Mouse (Mus musculus): ENCODE measurements around the gene 2510009E07Rik. TPM values are rescaled to one million over a fixed set of nuclear protein-coding genes. Genes with fewer than 3 reads are reported as not detected.
"Not testable (repeated sequence)": the region's sequence is repeated elsewhere in the genome, so short reads cannot be mapped to it uniquely, and the experiment has no call there.

Gene 2510009E07Rik
- polyA plus RNA-seq, 1 experiment from 2014 or later = 22.0 TPM

DNA sequence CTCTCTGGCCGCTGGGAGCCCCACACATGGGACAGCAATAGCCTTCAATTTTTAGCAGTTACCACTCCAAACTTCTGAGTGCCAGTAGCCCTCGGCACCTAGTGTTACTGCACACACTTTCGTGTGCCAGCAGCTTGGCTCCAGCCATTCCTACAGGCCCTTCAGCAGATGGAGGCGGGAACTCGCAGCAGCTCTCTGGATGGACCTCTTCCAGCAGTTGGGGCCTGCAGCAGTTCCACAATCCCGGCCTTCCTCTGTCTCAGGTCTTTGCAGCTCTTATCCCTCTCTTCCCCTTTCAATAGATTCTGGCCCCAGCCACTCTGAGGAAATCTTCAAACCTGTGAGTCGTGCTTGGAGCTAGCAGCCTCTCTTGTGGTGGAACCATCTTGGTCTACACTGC, 17.7 kb downstream of the 2510009E07Rik start:
- 0 out of 2 replicates have a peak, but pooled peaks cover 2% of the 10 kb centered on the region for H3K4me1 ChIP-seq (replicated peaks)
- no peak for ATAC-seq (replicated peaks; ENCODE audit: insufficient number of reproducible peaks, insufficient read depth, low FRiP score, low read depth)
- WGBS = 80% methylated on average over 7 of the region's 7 CpGs
- no peak overlapping the region for H3K4me3 ChIP-seq
- H3K36me3 ChIP-seq = peaks cover 13% of the 10 kb centered on the region
- no peak overlapping the region for H3K27ac ChIP-seq
- no peak overlapping the region for H3K4me2 ChIP-seq
- no peaks in the 10 kb centered on the region for H3K9me3 ChIP-seq (replicated peaks)
- H3K27me3 ChIP-seq = no peaks in the 10 kb centered on the region
- H3K9ac ChIP-seq = no peak overlapping the region

DNA sequence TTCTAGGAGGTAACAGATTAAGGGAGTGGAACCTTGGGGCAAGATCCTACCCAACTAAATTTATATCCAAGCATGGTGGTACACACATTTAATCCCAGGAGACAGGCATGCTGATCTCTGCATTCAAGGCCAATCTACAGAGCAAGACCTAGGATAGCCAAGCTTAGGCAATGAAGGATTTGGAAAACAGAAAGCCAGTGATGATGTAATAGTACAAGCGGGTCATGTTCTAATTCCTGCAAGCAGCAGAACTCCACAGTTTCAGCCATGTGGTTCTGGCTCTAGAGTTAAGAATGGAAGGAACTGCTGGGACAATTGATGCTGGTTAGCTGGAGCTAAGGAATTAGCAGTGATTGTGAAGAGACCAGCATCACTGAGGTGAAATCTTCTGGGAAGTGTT, 20.8 kb downstream of the 2510009E07Rik start:
- H3K4me2 ChIP-seq; H3K4me3 ChIP-seq; H3K9me3 ChIP-seq (replicated peaks); H3K4me1 ChIP-seq (replicated peaks); H3K9ac ChIP-seq; H3K27me3 ChIP-seq; H3K27ac ChIP-seq; ATAC-seq (replicated peaks; ENCODE audit: insufficient number of reproducible peaks, insufficient read depth, low FRiP score, low read depth): not testable (repeated sequence)
- 93% methylated on average over 1 of the region's 1 CpGs for WGBS
- peaks cover 13% of the 10 kb centered on the region for H3K36me3 ChIP-seq

DNA sequence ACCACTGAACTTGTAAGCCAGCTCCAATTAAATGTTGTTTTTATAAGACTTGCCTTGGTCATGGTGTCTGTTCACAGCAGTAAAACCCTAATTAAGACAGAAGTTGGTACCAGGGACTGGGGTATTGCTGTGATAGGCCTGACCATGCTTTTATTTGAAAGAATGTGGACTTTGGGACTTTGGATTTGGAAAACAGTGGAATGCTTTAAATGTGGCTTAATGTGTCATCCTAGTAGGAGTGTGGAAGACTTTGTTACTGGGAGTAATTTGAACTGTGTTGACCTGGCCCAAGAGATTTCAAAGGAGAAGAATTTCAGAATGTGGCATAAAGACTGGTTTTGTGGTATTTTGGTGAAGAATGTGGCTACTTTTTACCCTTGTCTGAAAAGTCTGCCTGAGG, 21.4 kb downstream of the 2510009E07Rik start:
- ATAC-seq (replicated peaks; ENCODE audit: insufficient number of reproducible peaks, insufficient read depth, low FRiP score, low read depth); H3K27ac ChIP-seq; H3K9ac ChIP-seq; H3K4me3 ChIP-seq; H3K4me2 ChIP-seq; H3K9me3 ChIP-seq (replicated peaks); H3K4me1 ChIP-seq (replicated peaks); H3K27me3 ChIP-seq: not testable (repeated sequence)
- peaks cover 13% of the 10 kb centered on the region for H3K36me3 ChIP-seq

DNA sequence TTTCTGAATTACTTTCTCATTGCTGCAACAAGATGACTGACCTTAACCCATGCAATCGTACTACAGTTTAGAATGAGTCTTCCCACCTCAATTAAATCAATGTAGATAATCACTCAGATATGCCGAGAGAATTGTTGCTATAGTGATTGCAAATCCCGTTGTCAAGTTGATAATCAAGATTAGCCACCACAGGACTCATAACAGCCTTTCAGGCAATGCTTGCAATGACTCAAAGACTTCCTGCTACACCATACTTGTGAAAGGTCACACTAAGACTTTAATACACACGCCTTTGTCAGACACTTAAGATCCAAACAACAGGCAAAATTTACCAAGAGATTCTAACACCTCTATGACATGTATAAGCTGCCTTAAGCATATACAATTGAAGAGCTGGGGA, 22.6 kb downstream of the 2510009E07Rik start:
- H3K36me3 ChIP-seq = peaks cover 8% of the 10 kb centered on the region
- 0 out of 2 replicates have a peak, but pooled peaks cover 2% of the 10 kb centered on the region for H3K4me1 ChIP-seq (replicated peaks)
- no peak for ATAC-seq (replicated peaks; ENCODE audit: insufficient number of reproducible peaks, insufficient read depth, low FRiP score, low read depth)
- no peak overlapping the region for H3K27ac ChIP-seq
- H3K9me3 ChIP-seq (replicated peaks) = no peaks in the 10 kb centered on the region
- H3K27me3 ChIP-seq = no peaks in the 10 kb centered on the region
- 75% methylated on average over 4 of the region's 4 CpGs for WGBS
- no peak overlapping the region for H3K9ac ChIP-seq
- no peak overlapping the region for H3K4me2 ChIP-seq
- no peak overlapping the region for H3K4me3 ChIP-seq

DNA sequence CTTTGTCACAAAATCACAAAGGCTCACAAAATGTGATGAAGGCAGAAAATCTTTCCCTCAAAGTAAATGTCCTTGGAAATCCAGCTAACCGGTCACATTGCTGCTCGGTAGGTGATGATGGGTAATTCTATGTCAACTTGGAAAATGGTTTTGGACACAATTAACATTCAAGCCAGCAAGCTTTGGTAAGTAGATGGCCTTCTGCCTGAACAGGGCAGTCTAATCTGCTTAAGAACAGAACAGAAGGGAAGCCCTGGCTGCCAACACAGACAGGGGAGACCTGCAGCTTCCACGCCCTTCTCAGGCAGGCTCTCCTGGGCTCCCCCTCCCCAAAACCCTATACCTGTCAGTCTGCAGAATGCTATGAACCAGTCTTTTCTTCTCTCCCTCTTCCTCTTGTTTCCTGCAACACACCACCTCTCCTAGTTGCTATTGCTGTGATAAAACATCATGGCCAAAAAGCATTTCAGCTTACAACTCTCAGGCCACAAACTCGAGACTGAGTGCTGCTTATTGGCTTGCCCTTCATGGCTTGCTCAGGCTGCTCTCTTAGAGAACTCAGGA, 29.0 kb downstream of the 2510009E07Rik start:
- Histone ChIP-seq H3K9ac (no peak overlapping the region), H3K9me3 (replicated peaks) (no peaks in the 10 kb centered on the region), H3K27ac (no peak overlapping the region), H3K27me3 (0 out of 2 replicates have a peak, but pooled peaks cover 3% of the 10 kb centered on the region), H3K4me2 (no peak overlapping the region), H3K36me3 (no peaks in the 10 kb centered on the region), H3K4me3 (no peak overlapping the region), H3K4me1 (replicated peaks) (peaks cover 5% of the 10 kb centered on the region; the same call in 1 of the 2 replicates)
- WGBS = 35% methylated on average over 4 of the region's 4 CpGs
- no peak for ATAC-seq (replicated peaks; ENCODE audit: insufficient number of reproducible peaks, insufficient read depth, low FRiP score, low read depth)

DNA sequence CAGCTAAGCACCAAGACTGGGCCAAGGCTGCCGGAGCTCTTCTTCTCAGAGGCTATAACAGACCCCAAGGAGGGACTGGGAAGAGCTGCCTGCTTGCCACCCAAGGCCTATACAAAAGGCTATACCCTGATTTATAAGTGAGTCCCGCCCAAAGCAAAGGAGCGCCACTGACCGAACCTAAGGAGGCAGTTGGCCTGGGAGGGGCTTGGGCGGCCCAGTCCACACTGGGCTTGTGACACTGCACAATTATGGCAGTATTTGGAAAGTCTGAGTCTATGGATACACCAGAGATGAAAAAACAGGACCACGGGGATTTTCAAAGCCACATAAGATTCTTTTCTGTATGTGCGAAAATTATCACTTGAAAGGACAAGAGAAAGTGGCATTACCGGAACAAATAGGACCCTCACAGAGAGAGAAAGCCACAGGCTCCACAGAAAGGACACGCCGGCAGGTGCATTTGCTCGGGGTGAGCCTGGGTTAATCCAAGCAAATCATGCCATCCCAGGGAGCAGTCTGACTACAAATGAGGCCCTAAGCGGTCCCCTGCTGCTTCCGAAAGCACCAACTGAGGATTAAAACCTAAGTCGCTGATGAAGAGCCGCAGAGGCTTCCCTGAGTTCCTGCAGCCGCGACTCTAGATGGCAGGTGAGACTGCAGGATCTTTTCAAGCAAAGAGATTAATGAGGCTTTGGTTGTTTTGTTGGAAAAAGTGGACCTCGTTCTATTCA, 29.7 kb downstream of the 2510009E07Rik start:
- no peak for ATAC-seq (replicated peaks; ENCODE audit: insufficient number of reproducible peaks, insufficient read depth, low FRiP score, low read depth)
- no peak overlapping the region for H3K4me2 ChIP-seq
- 49% methylated on average over 18 of the region's 18 CpGs for WGBS

DNA sequence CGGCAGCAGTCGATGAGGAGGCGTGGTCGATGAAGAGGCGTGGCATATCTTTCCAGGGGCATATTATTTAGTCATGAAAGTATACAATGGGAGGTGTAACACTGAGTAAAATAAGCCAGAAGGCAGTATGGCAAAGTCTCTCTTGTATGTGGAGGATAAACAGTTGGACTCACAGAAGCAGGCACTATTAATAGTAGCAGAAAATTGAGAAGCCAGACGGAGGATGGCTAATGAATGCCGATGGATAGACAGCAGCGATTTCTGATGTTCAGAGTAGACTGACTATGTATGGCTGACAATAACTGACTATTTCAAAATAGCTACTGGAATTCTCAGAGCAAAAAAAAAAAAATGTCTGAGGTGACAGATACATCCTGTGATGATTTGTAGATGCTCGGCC, 38.5 kb downstream of the 2510009E07Rik start:
- WGBS = 68% methylated on average over 9 of the region's 9 CpGs
- Histone ChIP-seq H3K4me1 (replicated peaks) (peaks cover 16% of the 10 kb centered on the region), H3K4me3 (no peak overlapping the region), H3K9ac (no peak overlapping the region), H3K36me3 (peaks cover 15% of the 10 kb centered on the region; the same call in 1 of the 2 replicates), H3K27me3 (no peaks in the 10 kb centered on the region), H3K9me3 (replicated peaks) (no peaks in the 10 kb centered on the region), H3K27ac (peak overlapping the region; percentile 40; the same call in 1 of the 2 replicates), H3K4me2 (no peak overlapping the region)
- no peak for ATAC-seq (replicated peaks; ENCODE audit: insufficient number of reproducible peaks, insufficient read depth, low FRiP score, low read depth)

More for the DNA sequence above, 29.7 kb downstream of the 2510009E07Rik start:
- H3K27ac ChIP-seq = no peak overlapping the region
- no peaks in the 10 kb centered on the region for H3K9me3 ChIP-seq (replicated peaks)
- no peaks in the 10 kb centered on the region for H3K36me3 ChIP-seq
- no peak overlapping the region for H3K4me3 ChIP-seq
- H3K4me1 ChIP-seq (replicated peaks) = peaks cover 6% of the 10 kb centered on the region; the same call in 1 of the 2 replicates
- 0 out of 2 replicates have a peak, but pooled peaks cover 3% of the 10 kb centered on the region for H3K27me3 ChIP-seq
- no peak overlapping the region for H3K9ac ChIP-seq

DNA sequence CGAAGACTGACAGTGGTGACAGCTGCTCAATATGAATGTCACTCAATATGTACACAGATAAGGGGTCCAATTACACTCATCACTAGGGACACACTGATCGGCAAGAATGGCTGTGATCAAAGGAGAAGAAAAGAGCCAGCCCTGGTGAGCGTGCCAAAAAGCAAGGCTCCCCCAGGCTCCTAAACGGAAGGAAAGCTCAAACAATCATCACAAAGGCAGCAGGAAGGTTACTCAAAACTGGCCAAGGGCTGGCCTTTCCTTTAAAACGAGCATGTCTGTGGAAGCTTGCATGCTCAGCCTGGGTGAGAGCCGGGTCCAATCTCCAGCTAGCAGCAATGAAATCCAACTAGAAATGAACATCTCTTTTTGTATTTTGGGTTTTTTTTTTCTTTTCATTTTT, 39.2 kb downstream of the 2510009E07Rik start:
- 29% methylated on average over 6 of the region's 6 CpGs for WGBS
- H3K4me3 ChIP-seq = no peak overlapping the region
- H3K27me3 ChIP-seq = no peaks in the 10 kb centered on the region
- H3K9ac ChIP-seq = no peak overlapping the region
- no peak for ATAC-seq (replicated peaks; ENCODE audit: insufficient number of reproducible peaks, insufficient read depth, low FRiP score, low read depth)
- H3K4me2 ChIP-seq = no peak overlapping the region
- H3K4me1 ChIP-seq (replicated peaks) = peaks cover 12% of the 10 kb centered on the region
- peaks cover 15% of the 10 kb centered on the region; the same call in 1 of the 2 replicates for H3K36me3 ChIP-seq
- H3K9me3 ChIP-seq (replicated peaks) = no peaks in the 10 kb centered on the region
- H3K27ac ChIP-seq = peak overlapping the region; percentile 40; the same call in 1 of the 2 replicates

DNA sequence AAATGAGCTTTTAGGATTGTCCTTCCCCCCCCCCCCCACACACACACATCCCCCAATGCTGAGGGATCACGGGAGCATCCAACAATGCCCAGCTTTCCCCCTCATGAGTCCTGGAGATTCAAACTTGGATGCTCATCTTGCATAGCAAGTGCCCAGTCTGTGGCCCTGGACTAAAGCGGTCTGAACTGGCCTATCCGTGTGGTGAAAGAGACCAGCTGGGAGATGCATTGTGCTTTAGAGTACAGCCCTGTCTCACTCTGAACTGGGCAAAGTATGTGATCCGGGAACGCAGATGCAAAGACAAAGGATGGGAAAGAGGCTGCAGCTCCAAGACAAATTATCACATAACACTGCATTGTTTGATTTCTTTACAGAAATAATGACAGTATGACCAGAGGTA, 40.1 kb downstream of the 2510009E07Rik start:
- no peak overlapping the region for H3K27ac ChIP-seq
- no peak overlapping the region for H3K4me2 ChIP-seq
- ATAC-seq (replicated peaks; ENCODE audit: insufficient number of reproducible peaks, insufficient read depth, low FRiP score, low read depth) = no peak
- H3K4me1 ChIP-seq (replicated peaks) = peaks cover 12% of the 10 kb centered on the region
- peaks cover 15% of the 10 kb centered on the region; the same call in 1 of the 2 replicates for H3K36me3 ChIP-seq
- H3K9ac ChIP-seq = no peak overlapping the region
- 86% methylated on average over 5 of the region's 5 CpGs for WGBS
- H3K9me3 ChIP-seq (replicated peaks) = no peaks in the 10 kb centered on the region
- no peaks in the 10 kb centered on the region for H3K27me3 ChIP-seq
- H3K4me3 ChIP-seq = no peak overlapping the region

DNA sequence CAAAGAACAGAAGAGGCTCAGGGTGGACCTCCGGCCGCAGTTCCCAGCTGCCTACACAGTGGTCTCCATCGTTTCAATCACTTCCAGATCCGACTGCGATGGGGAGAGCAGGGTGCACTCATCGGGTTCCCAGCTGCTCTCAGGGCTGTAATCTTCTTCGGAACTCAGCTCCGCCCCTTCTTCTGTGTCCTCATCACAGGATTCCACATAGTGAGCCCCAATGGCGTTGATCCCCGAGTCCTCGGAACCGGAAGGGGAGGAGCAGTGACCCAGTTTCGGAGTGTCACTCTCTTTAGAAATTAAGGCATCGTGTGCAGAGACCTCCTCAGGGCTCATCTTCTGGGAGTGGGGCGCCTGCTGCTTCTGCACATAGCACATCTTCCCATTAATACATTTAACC, 41.3 kb downstream of the 2510009E07Rik start:
- ATAC-seq (replicated peaks; ENCODE audit: insufficient number of reproducible peaks, insufficient read depth, low FRiP score, low read depth) = no peak
- WGBS = 74% methylated on average over 15 of the region's 15 CpGs

DNA sequence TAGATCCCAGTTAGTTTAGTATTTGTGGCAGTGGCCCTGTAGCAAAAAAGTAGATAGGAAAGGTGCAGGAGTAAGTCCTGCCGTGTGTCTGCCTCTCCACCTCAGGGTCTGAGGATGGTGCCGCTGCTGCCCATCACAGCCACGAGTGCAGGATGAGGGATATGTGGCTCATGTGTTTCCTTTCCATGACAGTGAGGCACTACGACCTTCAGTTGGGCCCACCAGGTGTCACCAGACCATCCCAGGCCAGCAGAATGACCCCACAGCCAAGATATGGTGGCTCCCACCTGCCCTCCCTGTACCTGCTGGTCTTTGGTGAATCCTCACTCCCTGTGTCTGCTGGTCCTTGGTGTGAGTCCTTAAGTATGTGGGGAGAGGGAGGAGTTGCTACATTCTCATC, 43.3 kb downstream of the 2510009E07Rik start:
- H3K27ac ChIP-seq = no peak overlapping the region
- H3K9ac ChIP-seq = no peak overlapping the region
- H3K4me3 ChIP-seq = no peak overlapping the region
- no peaks in the 10 kb centered on the region for H3K27me3 ChIP-seq
- peaks cover 8% of the 10 kb centered on the region; the same call in 1 of the 2 replicates for H3K36me3 ChIP-seq
- no peaks in the 10 kb centered on the region for H3K9me3 ChIP-seq (replicated peaks)
- 71% methylated on average over 4 of the region's 4 CpGs for WGBS
- H3K4me2 ChIP-seq = no peak overlapping the region
- ATAC-seq (replicated peaks; ENCODE audit: insufficient number of reproducible peaks, insufficient read depth, low FRiP score, low read depth) = no peak
- H3K4me1 ChIP-seq (replicated peaks) = peaks cover 20% of the 10 kb centered on the region

More for the DNA sequence above, 41.3 kb downstream of the 2510009E07Rik start:
- H3K4me1 ChIP-seq (replicated peaks) = peaks cover 12% of the 10 kb centered on the region
- H3K36me3 ChIP-seq = peaks cover 15% of the 10 kb centered on the region; the same call in 1 of the 2 replicates
- H3K9ac ChIP-seq = no peak overlapping the region
- no peak overlapping the region for H3K4me2 ChIP-seq
- no peak overlapping the region for H3K4me3 ChIP-seq
- H3K27me3 ChIP-seq = no peaks in the 10 kb centered on the region
- H3K27ac ChIP-seq = no peak overlapping the region
- no peaks in the 10 kb centered on the region for H3K9me3 ChIP-seq (replicated peaks)

Data from heart, embryonic 15.5 days (tissue).